Mouse (Mus musculus) brain, adult 2 months (tissue): ENCODE results near the gene St6galnac6.

Experiments used
- DNase-seq: peaks from one replicate; pipeline ENCODE4 v3.0.0; 2011; ENCODE audit warnings: low read depth, low spot score

Gene St6galnac6

DNA sequence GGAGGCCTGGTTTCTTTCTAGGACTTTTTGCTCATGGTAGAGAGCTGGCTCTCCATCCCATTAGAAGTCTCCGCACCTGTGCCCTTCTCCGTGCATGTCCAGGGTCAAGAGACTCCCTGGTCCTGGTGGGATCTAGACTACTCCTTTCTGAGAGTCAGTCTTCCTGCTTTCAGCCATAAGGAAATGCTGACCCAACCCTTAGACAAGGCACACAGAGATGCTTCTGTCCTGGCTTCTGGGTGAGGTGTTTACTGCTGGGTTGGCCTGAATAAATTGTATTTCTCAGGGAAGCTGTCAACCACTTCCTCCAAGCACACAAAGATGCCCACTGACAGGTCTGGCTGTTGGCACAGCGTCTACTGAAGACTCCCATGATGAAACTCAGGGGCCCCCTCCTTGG, at the start of gene St6galnac6:
Gene St6galnac6, plus strand, starts transcription at position 301 of the 400 bp plus-strand sequence.
- DNase-seq: no peak

DNA sequence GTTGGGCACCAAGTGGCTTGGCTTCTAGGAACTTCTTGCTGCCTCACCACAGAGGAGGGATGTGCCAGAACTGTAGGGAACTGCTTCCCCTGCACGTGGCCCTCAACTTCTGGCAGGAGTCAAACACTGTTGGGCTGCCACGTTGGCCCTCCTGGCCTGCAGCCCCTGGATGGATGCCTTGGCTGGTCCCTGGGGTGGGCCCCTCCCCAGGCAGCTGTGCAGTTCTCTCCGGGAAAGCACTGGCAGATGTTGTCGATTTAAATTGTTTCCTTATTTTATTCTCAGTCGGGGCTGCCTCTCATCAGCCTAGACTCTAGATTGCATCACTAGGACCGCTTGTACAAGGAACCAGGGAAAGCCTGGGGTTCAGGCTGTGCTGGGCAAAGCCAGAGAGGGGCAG, 49.7 kb upstream of the St6galnac6 start:
- DNase-seq: peak; percentile 80

DNA sequence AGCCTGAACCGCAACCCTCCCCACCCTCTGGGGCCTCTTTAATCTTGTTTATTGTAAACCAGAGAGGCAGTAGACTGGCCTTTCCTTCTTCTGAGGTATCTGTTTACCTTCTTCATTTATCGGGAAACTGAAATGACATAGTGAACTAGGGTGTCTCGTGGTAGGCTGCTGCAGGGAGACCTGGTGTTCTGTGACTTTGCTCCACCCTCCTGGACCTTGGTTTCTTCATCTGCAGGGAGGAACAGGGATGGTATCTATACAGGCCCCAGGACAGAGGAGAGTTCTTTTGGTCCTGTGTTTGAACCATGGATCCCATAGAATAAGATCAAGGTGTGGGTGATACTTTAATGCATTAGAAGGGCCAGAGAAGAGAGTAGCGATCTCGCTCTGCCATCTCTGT, 48.3 kb upstream of the St6galnac6 start:
- no peak for DNase-seq

GRCm38 (mm10) chr2:32553592-32554148, 45.8 kb upstream of the St6galnac6 start:
- DNase-seq: no peak

GRCm38 (mm10) chr2:32555484-32555883, 44.0 kb upstream of the St6galnac6 start:
- peak; percentile 59 for DNase-seq

DNA sequence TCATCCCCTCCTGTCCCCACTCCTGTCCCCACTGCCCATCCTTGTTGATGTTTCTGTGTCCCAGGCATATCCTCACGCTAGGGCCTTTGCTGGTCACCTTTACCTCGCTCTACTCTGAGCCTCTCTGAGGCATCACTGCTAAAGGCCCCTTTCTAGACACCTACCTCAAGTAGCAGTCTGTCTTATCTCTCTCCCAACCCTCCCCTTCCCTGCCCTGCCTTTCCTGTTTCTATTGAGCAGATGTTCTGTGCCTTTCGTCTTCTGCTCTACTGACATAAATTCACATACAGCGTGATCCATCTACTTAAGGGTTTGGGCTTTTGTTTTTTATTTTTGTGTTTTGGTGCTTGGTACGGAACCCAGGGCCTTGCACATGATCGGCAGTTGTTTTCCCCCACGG, 43.5 kb upstream of the St6galnac6 start:
- no peak for DNase-seq

- peak; percentile 95 for DNase-seq
Measured at GRCm38 (mm10) chr2:32559570-32559969, 39.9 kb upstream of the St6galnac6 start.

GRCm38 (mm10) chr2:32566536-32567063, 32.9 kb upstream of the St6galnac6 start:
- peak; percentile 89 for DNase-seq

GRCm38 (mm10) chr2:32568149-32568548, 31.4 kb upstream of the St6galnac6 start:
- no peak for DNase-seq

- DNase-seq: no peak
Measured at GRCm38 (mm10) chr2:32568941-32569340, 30.6 kb upstream of the St6galnac6 start.

DNA sequence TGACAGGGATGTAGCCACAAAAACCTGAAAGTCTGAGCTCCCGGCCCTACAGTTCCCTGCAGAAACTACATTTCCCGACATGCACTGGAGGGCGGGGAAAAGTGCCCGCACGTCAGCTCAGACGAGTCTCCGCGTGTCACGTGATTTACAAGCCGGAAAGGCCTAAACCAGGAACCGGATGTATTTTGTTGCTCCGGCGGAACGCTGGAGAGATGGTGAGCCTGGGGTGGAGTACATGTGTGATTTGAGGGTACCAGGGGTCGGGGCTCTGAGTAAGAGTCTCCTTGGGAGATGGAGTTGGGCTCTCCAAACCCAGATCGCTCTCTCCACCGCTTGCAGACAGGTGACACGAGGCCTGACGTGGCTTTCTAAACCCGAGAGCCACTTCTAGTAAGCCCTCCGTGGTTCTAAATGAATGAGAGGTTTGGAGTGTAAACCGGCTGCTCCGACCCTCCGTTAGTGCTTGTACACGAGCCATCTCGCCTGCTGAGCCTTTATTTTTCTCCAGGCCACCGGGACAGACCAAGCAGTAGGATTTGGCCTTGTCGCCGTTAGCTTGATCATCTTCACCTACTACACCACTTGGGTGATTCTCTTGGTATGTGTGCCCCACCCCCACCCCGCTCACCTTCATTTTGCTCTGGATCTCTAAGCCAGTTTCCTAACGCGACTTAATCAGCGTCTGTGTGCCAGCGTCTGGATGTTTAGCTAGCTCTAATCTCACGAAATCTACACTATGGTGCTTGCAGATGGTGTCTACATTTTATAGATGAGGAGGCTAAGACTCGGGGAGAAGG, 28.6 kb upstream of the St6galnac6 start, which contains the start of gene Dpm2:
Gene Dpm2, plus strand, starts transcription at position 161 of the 797 bp plus-strand sequence.
- peak; percentile 97 for DNase-seq

DNA sequence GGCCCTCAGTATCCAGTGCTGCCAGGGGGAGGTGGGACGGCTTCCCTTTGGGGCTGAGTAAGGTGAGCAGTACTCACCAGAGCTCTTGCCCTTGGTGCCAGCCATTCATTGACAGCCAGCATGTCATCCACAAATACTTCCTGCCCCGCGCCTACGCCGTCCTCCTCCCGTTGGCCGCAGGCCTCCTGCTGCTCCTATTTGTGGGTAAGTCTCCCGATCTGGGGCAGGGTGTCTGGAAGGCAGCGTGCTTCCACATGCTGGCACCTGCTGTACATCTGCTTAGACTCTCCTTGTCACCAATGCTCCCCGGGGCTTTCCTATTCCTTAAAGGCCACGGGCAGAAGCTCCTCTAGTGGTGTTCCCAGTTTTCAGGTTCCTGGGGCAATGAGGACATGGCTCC, 27.3 kb upstream of the St6galnac6 start:
- DNase-seq: no peak

- no peak for DNase-seq
Measured at GRCm38 (mm10) chr2:32574497-32574896, 25.0 kb upstream of the St6galnac6 start, which contains the start of gene Pip5kl1. Gene Pip5kl1, plus strand, starts transcription at chr2:32574797.

DNA sequence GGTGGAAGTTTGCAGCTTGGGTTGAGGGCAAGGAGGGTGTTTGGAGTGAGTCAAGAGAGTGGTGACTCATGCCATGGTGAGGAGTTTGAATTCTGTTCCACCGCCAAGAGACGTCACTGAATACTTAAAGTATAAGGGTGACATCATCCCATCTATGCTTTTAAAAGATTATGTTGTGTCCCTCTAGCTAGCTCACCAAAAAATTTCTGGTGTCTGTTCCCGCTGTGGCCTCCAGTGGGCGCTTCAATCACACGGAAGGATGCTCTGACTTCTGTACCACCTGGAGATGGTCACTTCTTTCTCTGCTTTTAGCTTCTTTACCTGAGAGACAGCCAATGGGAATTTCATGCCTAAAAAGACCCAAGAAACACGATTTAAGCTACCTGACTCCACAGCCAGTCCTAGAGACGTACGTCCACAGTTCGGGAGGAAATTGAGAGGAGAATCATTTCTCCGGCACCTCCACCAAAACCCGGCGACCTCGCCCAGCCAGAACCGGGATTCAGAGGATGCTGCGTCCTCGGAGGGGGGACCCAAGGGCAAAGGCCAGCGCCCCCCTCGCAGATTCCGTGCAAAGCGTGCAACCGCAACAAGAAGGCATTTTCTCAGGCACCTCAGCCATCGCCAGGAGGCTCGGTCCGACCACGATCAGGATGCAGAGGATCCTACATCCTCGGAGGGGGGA, 24.5 kb upstream of the St6galnac6 start:
- DNase-seq: peak; percentile 89

GRCm38 (mm10) chr2:32575586-32576160, 23.8 kb upstream of the St6galnac6 start, which contains the start of gene 9430097D07Rik:
Gene 9430097D07Rik, minus strand, starts transcription at chr2:32575684.
- DNase-seq: peak; percentile 94

- DNase-seq: no peak
Measured at GRCm38 (mm10) chr2:32576532-32576931, 23.0 kb upstream of the St6galnac6 start.

DNA sequence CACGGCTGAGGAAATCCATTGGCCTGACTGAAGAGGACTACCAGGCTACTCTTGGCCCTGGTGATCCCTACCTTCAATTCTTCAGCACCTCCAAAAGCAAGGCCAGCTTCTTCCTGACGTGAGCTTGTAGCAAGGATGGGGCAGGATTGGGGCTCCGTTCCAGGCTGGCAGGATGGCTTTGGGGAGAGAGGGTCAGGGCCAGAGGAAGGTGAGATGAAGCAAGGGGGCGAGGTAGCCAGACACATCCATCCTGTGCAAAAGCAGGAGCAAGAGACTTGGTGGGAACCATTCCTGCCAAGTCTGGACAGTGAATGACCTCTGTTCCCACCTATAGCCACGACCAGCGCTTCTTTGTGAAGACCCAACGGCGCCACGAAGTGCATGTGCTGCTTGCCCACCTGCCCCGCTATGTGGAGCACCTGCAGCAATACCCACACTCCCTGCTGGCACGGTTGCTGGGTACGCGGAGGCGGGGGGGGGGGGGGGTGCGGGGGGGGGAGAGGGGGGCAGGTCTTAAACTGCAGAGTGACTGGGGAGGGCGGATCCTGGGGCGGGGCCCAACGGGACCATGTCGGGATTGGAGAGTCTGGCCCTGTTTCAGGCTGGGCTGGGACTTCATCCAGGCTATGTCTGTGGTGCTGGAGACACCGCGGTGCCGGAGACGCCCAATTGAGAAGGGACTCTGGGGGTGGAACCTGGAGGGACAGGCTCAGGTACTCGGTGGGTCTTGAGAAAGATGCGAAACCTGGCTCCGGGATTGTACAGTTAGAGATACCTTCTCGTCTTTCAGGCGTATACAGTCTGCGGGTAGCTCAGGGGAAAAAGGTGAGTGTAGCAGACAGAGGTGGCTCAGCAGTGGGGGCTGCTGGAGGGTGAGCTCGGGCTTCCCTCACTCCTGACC, 21.1 kb upstream of the St6galnac6 start:
- DNase-seq: peak; percentile 79

- DNase-seq: peak; percentile 90
Measured at GRCm38 (mm10) chr2:32581450-32582095, 17.9 kb upstream of the St6galnac6 start.

- peak; percentile 94 for DNase-seq
Measured at GRCm38 (mm10) chr2:32582830-32583799, 16.4 kb upstream of the St6galnac6 start.
